Mouse (Mus musculus) spleen, postnatal 4 days (tissue): ENCODE results near the gene Klhdc8b.
A peak's percentile ranks its signal among the peaks of the same experiment; 100 is the strongest.

Experiments
- DNase-seq, 2 experiments: peaks; one replicate each; pipeline ENCODE4 v3.0.0; 2022; ENCODE audit warnings: low spot score in 2 of 2

Gene Klhdc8b

DNA sequence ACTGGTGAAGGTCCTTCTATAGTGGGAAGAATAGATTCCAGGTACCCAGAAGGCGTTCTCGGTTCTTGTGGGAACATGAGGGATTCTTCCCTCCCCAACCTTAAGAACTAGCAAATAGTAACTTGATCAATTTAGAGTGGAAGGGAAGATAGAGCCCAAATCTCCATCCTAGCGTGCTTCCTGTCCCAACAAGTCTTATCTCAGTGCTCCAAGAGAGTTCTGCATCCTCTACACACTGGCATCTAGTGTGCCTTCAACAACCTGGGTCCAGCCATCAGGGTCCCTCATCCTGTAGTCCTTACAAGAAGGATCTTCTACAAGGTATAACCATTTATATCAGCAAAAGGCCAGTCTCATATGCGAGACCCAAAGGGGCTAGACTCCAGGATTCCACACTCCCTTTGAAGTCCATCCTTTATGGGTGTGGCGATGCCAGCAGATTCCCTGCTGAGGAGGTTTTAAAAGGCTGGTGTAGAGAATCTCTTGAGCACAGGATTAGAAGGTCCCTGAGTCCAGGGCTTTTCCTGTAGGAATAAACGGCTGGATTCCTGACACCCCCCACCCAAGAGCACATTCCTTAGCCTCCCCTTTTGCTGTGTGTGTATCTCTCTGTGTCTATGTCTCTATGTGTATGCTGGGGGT lies 9.7 kb downstream of the Klhdc8b start:
- DNase-seq, result no peak

- DNase-seq, result peak in 1 of 2 experiments; percentile 64
Observed at GRCm38 (mm10) chr9:108451170-108451493, 10.2 kb downstream of the Klhdc8b start.

DNA sequence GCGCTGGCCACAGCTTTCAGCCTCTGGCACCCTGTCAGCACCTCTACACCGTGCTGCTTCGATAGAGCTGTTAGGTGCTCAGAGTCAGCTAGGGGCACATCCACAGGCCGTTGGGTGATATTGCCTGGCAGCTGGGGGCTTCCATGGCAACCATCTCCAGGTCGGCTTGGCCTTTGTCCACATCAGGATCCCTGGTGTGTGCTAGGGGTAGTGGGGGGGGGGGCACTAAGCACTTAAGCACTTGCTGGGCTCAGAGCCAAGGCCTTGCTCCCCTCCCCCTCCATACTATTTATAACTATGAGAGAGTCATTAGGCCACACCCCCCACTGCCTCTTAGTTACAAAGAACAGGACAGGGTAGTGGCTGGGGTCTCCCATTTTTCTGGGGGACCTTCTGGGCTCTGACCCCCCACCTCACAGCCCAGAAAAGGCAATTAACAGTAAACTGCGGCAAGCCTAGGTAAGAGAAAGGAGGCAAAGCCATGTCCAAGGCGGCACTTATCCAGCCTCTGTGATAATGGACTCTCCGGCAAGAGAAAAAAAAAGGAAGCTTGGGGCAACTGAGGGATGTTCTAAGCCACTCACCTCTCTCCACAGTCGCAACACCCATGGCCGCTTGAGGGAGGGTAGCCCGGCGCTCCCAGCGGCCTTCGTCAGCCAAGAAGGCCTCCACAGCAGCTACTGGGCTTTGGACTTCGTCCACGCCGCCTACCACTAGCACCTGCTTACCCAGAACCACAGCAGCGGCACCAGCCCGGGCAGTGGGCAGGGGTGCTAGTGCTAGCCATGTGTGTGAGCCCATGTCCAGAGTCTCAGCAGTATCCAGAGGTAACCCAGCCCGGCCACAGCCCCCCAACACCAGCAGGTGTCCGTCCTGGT lies 10.8 kb downstream of the Klhdc8b start:
- DNase-seq, result no peak

- no peak for DNase-seq
Observed at GRCm38 (mm10) chr9:108449860-108450259, 11.5 kb downstream of the Klhdc8b start.

DNA sequence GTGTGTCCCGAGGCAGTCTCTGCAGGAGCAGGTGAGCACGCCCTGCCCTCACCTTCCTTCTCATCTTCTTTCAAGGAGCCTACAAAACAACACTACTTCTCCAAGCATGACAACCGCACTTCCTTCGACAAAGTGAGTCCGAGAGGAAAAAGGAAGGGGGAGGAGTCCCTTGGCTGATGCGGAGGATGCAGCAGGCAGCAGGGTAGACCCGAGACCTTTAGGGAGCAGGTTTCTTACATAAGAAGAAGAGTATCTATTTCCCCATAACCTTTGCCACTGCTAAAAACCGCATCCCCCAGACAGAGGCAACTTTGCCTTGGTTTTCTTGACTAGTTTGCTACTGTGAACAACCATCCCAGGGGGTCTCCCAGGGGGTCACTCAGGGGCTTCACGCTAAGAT lies 16.3 kb downstream of the Klhdc8b start:
- no peak for DNase-seq

- DNase-seq, result no peak
Observed at GRCm38 (mm10) chr9:108441236-108441919, 20.0 kb downstream of the Klhdc8b start.

DNA sequence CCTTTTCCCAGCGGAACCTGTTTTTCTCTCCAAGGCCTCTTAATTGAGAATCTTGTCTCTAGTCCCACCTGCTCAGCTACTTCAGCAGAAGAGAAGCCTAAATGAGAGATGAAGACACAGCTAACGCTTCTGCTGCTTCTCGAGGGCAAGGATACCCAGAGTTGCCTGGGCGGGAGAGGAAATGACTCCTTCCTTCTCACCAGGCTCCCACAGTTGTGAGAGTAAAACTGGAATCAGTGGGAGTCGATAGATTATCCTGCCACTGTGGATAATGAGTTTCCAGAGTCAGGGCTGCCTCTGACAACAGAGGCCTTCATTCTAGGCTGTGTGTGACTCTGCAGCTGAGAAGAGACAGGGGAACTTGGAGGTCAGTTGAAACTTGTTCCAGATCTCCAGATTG lies 20.9 kb downstream of the Klhdc8b start:
- no peak for DNase-seq

DNA sequence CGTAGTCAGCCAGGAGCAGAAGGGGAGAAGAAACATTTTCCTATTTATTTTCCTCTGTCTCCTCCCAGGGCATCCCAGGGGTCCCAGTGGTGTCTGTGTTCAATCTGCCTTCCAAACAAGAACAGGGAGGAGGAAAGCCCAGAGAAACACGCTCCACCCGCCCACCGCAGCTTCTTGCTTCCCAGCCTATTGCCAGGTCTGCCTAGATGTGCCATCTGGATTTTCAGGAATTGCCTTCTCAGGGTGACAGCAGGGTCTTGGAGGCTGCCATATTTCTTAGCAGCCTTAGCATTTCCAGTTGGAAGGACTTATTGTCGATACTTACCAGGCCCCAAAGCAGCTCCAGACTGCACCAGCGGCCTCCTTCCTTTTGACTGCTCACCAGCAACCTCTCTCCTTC lies 22.2 kb downstream of the Klhdc8b start:
- DNase-seq, result no peak

- DNase-seq, result no peak
Observed at GRCm38 (mm10) chr9:108436182-108436581, 25.2 kb downstream of the Klhdc8b start, which contains the start of gene BC048562. Gene BC048562, plus strand, starts transcription at chr9:108436482.

DNA sequence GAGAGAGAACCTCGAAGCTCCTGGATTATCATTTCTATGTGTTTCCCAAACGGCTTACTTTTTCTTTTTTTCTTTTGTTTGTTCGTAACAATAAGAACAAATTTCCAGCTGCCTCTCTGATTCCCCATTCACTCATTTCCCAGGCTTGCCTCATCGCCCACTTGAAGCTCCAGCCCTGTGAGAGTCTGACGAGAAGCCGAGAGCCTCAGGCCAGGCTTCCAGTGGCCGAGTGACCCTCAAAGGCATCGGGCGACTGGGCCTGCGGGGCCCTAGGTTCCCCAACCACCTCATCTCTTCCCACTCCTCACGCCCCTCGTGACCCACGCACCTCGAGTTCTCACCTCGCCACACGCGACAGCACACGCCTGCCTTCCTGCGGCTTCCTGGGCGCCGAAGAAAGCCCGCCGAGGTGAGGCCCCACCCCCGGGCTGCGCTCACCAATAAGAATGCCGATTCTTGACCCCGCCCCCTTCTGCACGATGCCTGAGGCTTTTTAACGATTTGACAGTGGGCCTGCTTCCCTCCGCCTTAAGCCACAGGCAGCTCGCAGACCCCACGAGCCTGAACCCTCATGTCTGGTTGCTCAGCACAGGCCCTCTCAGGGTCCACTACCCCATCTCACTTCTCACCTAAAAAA lies 29.8 kb downstream of the Klhdc8b start:
- DNase-seq, result peak in 1 of 2 experiments; percentile 64

DNA sequence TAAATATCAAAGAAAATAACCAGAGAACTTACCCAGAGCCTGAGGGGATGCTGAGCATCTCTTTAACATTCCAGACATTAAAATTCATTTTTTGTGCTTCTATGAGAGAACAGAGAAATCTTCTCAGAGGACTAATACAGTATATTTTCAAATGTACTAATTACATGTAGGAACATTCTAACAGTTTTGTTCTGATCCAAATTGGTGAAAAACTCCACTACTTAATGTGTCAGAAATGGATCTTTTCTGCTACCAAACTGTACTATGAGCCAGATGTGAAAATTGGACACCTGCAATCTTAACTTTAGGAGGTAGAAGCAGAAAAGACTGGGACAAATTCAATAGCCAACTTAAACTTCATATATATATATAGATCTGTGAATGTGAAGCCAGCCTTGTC lies 33.0 kb downstream of the Klhdc8b start, which contains the start of gene Ccdc36:
Ccdc36 (minus strand) TSS at position 101 of the 400 bp plus-strand sequence.
- DNase-seq, result no peak

DNA sequence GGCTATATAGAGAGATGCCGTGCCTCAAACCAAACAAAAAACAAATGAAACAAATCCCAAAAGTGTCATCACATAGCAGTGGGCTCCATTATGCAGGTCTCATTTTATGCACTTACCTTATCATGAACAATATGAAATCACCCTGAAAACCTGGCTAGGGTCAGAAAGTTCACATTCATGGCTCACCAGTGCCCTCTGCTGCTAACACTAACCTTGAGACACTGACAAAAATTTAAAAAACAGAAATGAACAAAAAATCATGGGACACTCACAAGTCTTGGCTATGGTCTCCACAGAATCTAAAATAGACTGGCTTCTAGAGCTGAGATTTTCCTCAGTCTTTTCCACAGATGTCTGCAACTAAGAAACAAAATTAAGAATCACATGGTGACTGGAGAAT lies 49.2 kb downstream of the Klhdc8b start:
- no peak for DNase-seq

DNA sequence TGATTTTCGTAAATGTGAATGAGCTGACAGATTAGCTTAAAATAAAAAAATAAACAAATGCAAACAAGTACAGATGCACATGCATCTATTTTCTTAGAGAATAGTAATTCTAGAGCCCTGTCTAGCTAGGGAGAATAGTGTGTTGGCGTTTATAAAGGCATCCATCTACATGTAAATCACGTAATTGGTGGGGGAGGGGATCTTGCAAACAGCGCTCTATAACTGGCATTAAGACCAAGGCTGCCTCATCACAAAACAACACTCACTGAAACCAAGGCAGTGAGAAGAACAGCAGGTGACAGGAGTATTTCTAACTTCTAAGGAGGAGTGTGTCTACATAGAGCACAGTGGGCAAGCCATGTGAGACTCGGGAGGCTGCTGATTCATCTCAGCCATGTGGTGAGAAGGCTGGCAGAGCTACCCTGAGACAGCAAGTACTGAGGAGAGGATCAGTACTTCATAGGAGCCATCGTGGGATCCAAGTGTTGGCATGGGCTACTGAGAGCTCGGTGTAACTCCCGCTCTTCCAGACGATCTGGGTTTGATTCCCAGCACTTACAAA lies 49.9 kb downstream of the Klhdc8b start:
- DNase-seq, result no peak

DNA sequence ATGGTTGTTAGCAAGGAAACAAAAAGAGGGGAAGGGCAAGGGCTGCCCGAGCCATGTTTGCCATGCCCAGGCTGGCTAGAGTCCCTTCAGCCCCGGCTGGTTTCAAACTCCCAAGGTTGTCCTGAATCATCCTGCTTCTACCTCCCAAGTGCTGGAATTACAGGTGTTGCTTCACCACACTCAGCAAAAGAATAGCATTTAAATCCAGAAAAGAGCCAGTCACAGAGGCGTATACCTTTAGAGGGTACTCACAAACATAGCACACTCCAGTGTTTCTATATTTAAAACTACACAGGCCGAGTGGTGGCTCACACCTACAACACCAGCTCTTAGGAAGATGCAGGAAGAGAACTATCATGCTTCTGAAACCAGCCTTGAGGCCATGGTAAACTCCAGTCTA lies 51.8 kb downstream of the Klhdc8b start:
- no peak for DNase-seq

- no peak for DNase-seq
Observed at GRCm38 (mm10) chr9:108404451-108404850, 56.9 kb downstream of the Klhdc8b start.

GRCm38 (mm10) chr9:108403081-108403480 lies 58.3 kb downstream of the Klhdc8b start:
- DNase-seq, result no peak

DNA sequence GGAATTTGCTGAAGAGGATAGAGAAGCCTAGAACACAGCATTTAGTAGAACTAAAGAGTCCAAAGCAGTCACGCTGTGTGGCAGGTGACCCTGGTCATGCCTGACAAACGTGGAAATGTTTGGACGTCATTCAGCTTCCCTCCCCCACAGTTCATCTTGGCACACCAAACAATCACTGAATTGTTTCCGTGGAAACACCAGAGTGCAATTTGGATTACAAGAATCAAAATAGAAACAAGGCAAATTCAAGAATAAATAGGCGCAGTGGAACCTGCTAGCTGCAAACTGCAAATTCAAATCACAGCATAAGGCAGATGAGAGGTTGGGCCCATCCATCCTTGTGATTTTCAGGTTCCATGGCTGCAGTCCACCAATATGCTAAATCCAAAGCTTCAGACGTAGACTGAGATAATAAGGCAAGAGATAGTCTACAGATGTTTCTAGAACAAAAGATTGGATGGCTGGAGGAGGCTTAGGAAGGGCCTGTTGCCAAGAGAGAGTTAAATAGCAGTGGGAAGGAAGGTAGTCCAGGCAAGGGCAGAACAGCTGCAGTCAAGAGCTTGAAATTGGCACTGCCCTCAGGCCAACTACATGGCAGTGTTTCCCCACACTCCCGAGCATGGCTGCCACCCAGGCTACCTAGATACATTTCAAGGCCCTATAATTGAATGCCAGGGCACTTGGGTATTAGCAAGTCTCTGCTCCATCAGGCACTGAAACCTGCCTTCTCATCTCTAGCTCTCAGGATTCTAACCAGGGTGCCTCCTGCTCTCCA lies 60.0 kb downstream of the Klhdc8b start:
- no peak for DNase-seq

DNA sequence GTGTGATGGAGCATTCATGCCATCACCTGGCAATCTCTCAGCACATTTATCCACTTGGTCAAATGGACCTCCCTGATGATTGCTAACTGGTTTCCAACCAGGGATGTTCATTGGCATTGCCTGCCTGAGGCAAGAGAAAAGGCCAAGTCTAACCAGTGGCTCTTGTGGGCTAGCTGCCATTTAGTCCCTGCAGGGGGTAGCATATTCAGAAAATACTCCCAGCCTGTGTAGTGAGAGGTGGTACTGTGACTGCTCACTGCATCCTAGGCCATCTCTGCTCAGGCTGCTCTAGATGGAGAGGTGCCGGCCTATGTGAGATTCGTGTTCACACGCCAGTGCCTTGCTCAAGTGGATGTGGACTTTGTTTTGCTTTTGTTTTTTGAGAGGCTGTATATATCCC lies 63.1 kb downstream of the Klhdc8b start:
- DNase-seq, result no peak
